Mouse (Mus musculus) bone marrow, adult 2 months (tissue): Measurements from ENCODE around the gene Clip2.

Source experiments
- CTCF ChIP-seq: fragments of 200-500 bp; IDR thresholded peaks from 2 replicates; pipeline ENCODE4 v1.5.1; 2011; ENCODE audit warnings: low read length, control low read depth; ENCODE audit not compliant: control insufficient read depth, insufficient read depth
- POLR2A ChIP-seq: fragments of 200-500 bp; IDR thresholded peaks from 2 replicates; pipeline ENCODE4 v1.6.1; 2011; ENCODE audit warnings: low read depth, mild to moderate bottlenecking, control low read depth, low read length, borderline replicate concordance; ENCODE audit not compliant: control insufficient read depth

- TF ChIP-seq CTCF: no peak
- TF ChIP-seq POLR2A: no peak
These were observed 30.4 kb downstream of the Clip2 start for GRCm38 (mm10) chr5:134521806-134522205.
